Mouse (Mus musculus) testis, adult 2 months (tissue): ENCODE data around the gene Slc25a18.

Experiments
- CTCF ChIP-seq: fragments of 200-500 bp; IDR thresholded peaks from 2 replicates; pipeline ENCODE4 v1.5.1; 2012; ENCODE audit warnings: low read depth, mild to moderate bottlenecking, inconsistent platforms, low read length, moderate library complexity; ENCODE audit not compliant: control insufficient read depth, insufficient read depth, insufficient replicate concordance
- POLR2A ChIP-seq: fragments of 200-500 bp; IDR thresholded peaks from 2 replicates; pipeline ENCODE4 v1.6.1; 2012; ENCODE audit warnings: low read depth, mild to moderate bottlenecking, inconsistent platforms, low read length, moderate library complexity; ENCODE audit not compliant: control insufficient read depth

- TF ChIP-seq CTCF (no peak), POLR2A (no peak)
Measured at GRCm38 (mm10) chr6:120819294-120819693, 45.9 kb downstream of the Slc25a18 start.
